Mouse (Mus musculus) heart, postnatal 0 days (tissue): Measurements from ENCODE around the gene Hist1h2bc.

ENCODE experiments used
- CTCF ChIP-seq: IDR thresholded peaks from 2 replicates; pipeline ENCODE4 v1.5.1; 2016; ENCODE audit warnings: antibody characterized with exemption, control low read depth, low read depth
- EP300 ChIP-seq: IDR thresholded peaks from 2 replicates; pipeline ENCODE4 v1.6.1; 2016; ENCODE audit warnings: antibody characterized with exemption, low read depth

DNA sequence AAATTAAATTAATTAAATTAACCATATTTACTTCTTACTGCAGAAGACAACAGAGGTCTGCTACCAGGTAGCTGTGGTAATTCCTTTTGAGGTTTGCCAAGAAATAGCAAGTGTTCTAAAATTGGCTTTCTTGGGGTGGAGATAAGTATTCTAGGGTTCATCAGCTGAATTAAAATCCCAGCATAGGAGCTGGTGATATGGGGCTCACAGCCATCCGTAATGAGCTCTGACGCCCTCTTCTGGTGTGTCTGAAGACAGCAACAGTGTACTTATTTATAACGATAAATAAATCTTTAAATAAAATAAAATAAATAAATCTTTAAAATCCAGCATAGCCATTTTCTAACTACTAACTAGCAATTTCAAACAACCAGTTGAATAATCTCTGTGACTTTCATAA lies 15.8 kb downstream of the Hist1h2bc start:
- TF ChIP-seq EP300 (no peak), CTCF (no peak)
